3 mouse cellular contexts compared by ENCODE assay signal in the genomic region with DNA sequence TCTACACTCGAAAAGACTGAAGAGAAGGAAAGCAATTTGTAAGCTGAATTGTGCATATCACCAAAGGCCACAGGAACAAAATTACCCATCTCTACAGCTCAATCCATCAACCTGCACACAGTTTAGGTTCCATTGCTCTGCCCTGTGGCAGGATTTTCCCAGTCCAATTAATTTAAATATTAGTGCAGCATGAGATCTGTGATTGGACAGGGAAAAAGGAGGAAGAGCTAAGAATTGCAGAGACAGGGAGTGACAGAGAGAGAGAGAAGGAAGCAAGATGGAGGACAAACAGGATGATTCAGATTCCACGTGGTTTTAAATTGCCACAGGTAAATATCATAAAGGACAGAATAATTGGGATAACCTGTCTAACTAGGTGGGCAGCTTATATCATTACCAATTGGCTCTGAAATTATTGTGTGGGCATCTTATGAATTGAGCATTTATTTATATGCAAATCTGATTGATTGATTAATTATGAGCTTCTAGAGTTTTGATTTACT.
TF ChIP-seq lines count a peak whose summit lies in the region.

No protein-coding gene starts in this region.

TF ChIP-seq in C2C12, 6 proteins besides CTCF, POLR2A, EP300 and RAD21:
- TF ChIP-seq MAX (IDR thresholded peaks at IDR 0.05) = peak; percentile 39
- TF ChIP-seq FOSL1 (IDR thresholded peaks at IDR 0.05; ENCODE audit: insufficient read depth, low read length, poor library complexity, severe bottlenecking) = no peak

TF ChIP-seq in MEL, 35 proteins besides CTCF, POLR2A, EP300 and RAD21:
- no peak for TF ChIP-seq MAFK (IDR thresholded peaks at IDR 0.05; ENCODE audit: borderline replicate concordance, low read depth, low read length)
- TF ChIP-seq CHD1 (IDR thresholded peaks at IDR 0.05; ENCODE audit: low read depth, low read length) = no peak
- peak; percentile 86 for TF ChIP-seq MYC (IDR thresholded peaks at IDR 0.05; ENCODE audit: low read depth, low read length)
- TF ChIP-seq SIN3A (IDR thresholded peaks at IDR 0.05; ENCODE audit: low read length) = peak; percentile 36; the same call in 1 of the 2 replicates
- TF ChIP-seq MXI1 (IDR thresholded peaks at IDR 0.05; ENCODE audit: low read depth, low read length) = peak; percentile 75
- 0 out of 2 replicates have a peak, but pooled peaks have one; percentile 16 for TF ChIP-seq NELFE (IDR thresholded peaks at IDR 0.05; ENCODE audit: low read depth, low read length)
- TF ChIP-seq JUND (IDR thresholded peaks at IDR 0.05; ENCODE audit: low read depth, low read length) = no peak
- peak; percentile 75; the same call in 1 of the 2 replicates for TF ChIP-seq MAX (IDR thresholded peaks at IDR 0.05; ENCODE audit: low read length)
- TF ChIP-seq ELF1 (IDR thresholded peaks at IDR 0.05; ENCODE audit: low read depth, low read length) = peak; percentile 33; the same call in 1 of the 2 replicates
- TF ChIP-seq ZMIZ1 (IDR thresholded peaks at IDR 0.05; ENCODE audit: low read depth, low read length) = no peak

TF ChIP-seq in myocyte, 11 proteins besides CTCF, POLR2A, EP300 and RAD21:
- no peak for TF ChIP-seq REST (IDR thresholded peaks at IDR 0.05; ENCODE audit: insufficient read depth, insufficient read length)
- TF ChIP-seq CEBPB (IDR thresholded peaks at IDR 0.05; ENCODE audit: insufficient read depth, poor library complexity, severe bottlenecking) = no peak
- TF ChIP-seq SRF (IDR thresholded peaks at IDR 0.05; ENCODE audit: control insufficient read depth, insufficient read length, low read depth) = no peak
- TF ChIP-seq TCF12 (IDR thresholded peaks at IDR 0.05; ENCODE audit: insufficient read depth, poor library complexity, severe bottlenecking) = no peak
- no peak for TF ChIP-seq MAX (IDR thresholded peaks at IDR 0.05; ENCODE audit: low read depth)
- no peak for TF ChIP-seq USF1 (IDR thresholded peaks at IDR 0.05; ENCODE audit: low read depth)
- no peak for TF ChIP-seq TCF3 (IDR thresholded peaks at IDR 0.05; ENCODE audit: insufficient read length, low read depth)
- no peak for TF ChIP-seq POLR2AphosphoS2 (IDR thresholded peaks at IDR 0.05; ENCODE audit: insufficient read length, low read depth)
- TF ChIP-seq MYOG (IDR thresholded peaks at IDR 0.05; ENCODE audit: control insufficient read depth in 1 of 3, insufficient read depth in 1 of 3, insufficient read length in 2 of 3, low read depth in 2 of 3) = no peak
- no peak for TF ChIP-seq MYOD1 (IDR thresholded peaks at IDR 0.05; ENCODE audit: control insufficient read depth in 1 of 3, insufficient read length in 2 of 3, low read depth in 2 of 3)
- no peak for TF ChIP-seq E2F4 (IDR thresholded peaks at IDR 0.05; ENCODE audit: insufficient read depth)
